Mouse (Mus musculus) midbrain, postnatal 0 days (tissue): ENCODE results near the gene Mup1. TPM values are rescaled to one million over a fixed set of nuclear protein-coding genes. Genes with fewer than 3 reads are reported as not detected.
"Not testable (repeated sequence)": the region's sequence is repeated elsewhere in the genome, so short reads cannot be mapped to it uniquely, and the experiment has no call there.

ENCODE experiments used
- ATAC-seq: fragments of 200-750 bp; cut with Nextera tagmentation; 2 replicates; pipeline ENCODE4 v1.8.0; 2017; ENCODE audit warnings: moderate number of reproducible peaks, mild to moderate bottlenecking, moderate TSS enrichment, moderate library complexity; ENCODE audit not compliant: low FRiP score
- DNase-seq: peaks from one replicate; pipeline ENCODE4 v3.0.0-alpha.2; 2015; ENCODE audit warnings: low spot score
- H3K27ac ChIP-seq: fragments of 300-500 bp; sonication (generic); 2 replicates; pipeline ENCODE4 v1.5.1; 2014; ENCODE audit warnings: low read depth, mild to moderate bottlenecking, low read length, mixed read lengths
- H3K27me3 ChIP-seq: fragments of 300-500 bp; sonication (generic); 2 replicates; pipeline ENCODE4 v1.6.1; 2014; ENCODE audit warnings: low read length, control low read depth, mixed read lengths; ENCODE audit not compliant: insufficient read depth
- H3K36me3 ChIP-seq: fragments of 300-500 bp; sonication (generic); 2 replicates; pipeline ENCODE4 v1.6.1; 2014; ENCODE audit warnings: low read length, control low read depth, mixed read lengths; ENCODE audit not compliant: insufficient read depth
- H3K4me1 ChIP-seq: fragments of 300-500 bp; sonication (generic); 2 replicates; pipeline ENCODE4 v1.6.1; 2014; ENCODE audit warnings: mild to moderate bottlenecking, control low read depth, antibody characterized with exemption, low read length, mixed read lengths; ENCODE audit not compliant: insufficient read depth
- H3K4me2 ChIP-seq: fragments of 300-500 bp; sonication (generic); 2 replicates; pipeline ENCODE4 v1.6.1; 2014; ENCODE audit warnings: low read depth, mild to moderate bottlenecking, low read length, mixed read lengths; ENCODE audit not compliant: poor library complexity, severe bottlenecking
- H3K4me3 ChIP-seq: fragments of 300-500 bp; sonication (generic); 2 replicates; pipeline ENCODE4 v1.5.1; 2014; ENCODE audit warnings: low read depth, mild to moderate bottlenecking, low read length, moderate library complexity
- H3K9ac ChIP-seq: fragments of 300-500 bp; sonication (generic); replicated peaks from 2 replicates; pipeline ENCODE4 v1.6.1; 2014; ENCODE audit warnings: mild to moderate bottlenecking, low read length, moderate library complexity, mixed read lengths; ENCODE audit not compliant: poor library complexity, severe bottlenecking
- H3K9me3 ChIP-seq: fragments of 300-500 bp; sonication (generic); 2 replicates; pipeline ENCODE4 v1.6.1; 2016; ENCODE audit warnings: low read length, control low read depth
- WGBS: fragments of 180-500 bp; shearing (Covaris S2); extraction: QIAGEN DNeasy Blood & Tissue Kit; methylation state at CpG from one replicate; pipeline ENCODE4 v1.1.7; 2014; 5-methylcytosine and 5-hydroxymethylcytosine counted together
- polyA plus RNA-seq: library from polyadenylated mRNA; unstranded; fragments of >200 nt; fragmentation: Nextera tagmentation; extraction: Ambion mirVana; gene quantifications from 2 replicates; pipeline ENCODE4 v1.2.1, GENCODE M21; 2015
- total RNA-seq: library from RNA; depleted of rRNA; stranded (reverse); fragments of >200 nt; gene quantifications from 2 replicates; pipeline ENCODE4 v1.2.3, GENCODE M21; 2014; rRNA removed

The Mup1 gene
- total RNA-seq (not detected in 2 replicates), polyA plus RNA-seq (not detected in 2 replicates)

GRCm38 (mm10) chr4:60501860-60502259 lies at the start of gene Mup1:
TSS of gene Mup1 (minus strand) at chr4:60501960.
- H3K36me3 ChIP-seq, DNase-seq, H3K27me3 ChIP-seq, H3K4me3 ChIP-seq, H3K9ac ChIP-seq, ATAC-seq, H3K4me1 ChIP-seq, H3K4me2 ChIP-seq, H3K9me3 ChIP-seq, H3K27ac ChIP-seq: not testable (repeated sequence)
- WGBS = 76% methylated on average over 2 of the region's 4 CpGs

Other genes starting within 250 kb of the Mup1 start
- gene Mup9, start 80.0 kb downstream of the Mup1 start, total RNA-seq = not detected in 2 replicates
- not detected in 2 replicates for gene Mup9, start 80.0 kb downstream of the Mup1 start, polyA plus RNA-seq
- gene Mup10, start 80.2 kb upstream of the Mup1 start, total RNA-seq = not detected in 2 replicates
- not detected in 2 replicates for gene Mup10, start 80.2 kb upstream of the Mup1 start, polyA plus RNA-seq
- not detected in 2 replicates for gene Mup11, start 160.5 kb upstream of the Mup1 start, total RNA-seq
- gene Mup11, start 160.5 kb upstream of the Mup1 start, polyA plus RNA-seq = not detected in 2 replicates
- not detected in 2 replicates for gene Mup12, start 239.4 kb upstream of the Mup1 start, total RNA-seq
- gene Mup12, start 239.4 kb upstream of the Mup1 start, polyA plus RNA-seq = not detected in 2 replicates